Mouse (Mus musculus) intestine, embryonic 14.5 days (tissue): Measurements from ENCODE around the gene Ttc7b. TPM values are rescaled to one million over a fixed set of nuclear protein-coding genes. Genes with fewer than 3 reads are reported as not detected.

ENCODE experiments used
- polyA plus RNA-seq: library from polyadenylated mRNA; unstranded; fragments of >200 nt; fragmentation: Nextera tagmentation; extraction: Ambion mirVana; gene quantifications from 2 replicates; pipeline ENCODE4 v1.2.1, GENCODE M21; 2014

The Ttc7b gene
- polyA plus RNA-seq, 1 experiment from 2014 or later: 5.9 TPM

Other genes starting within 250 kb of the Ttc7b start
- gene Rps6ka5, start 206.2 kb upstream of the Ttc7b start, polyA plus RNA-seq: 3.2 and 4.8 TPM in 2 replicates